Mouse (Mus musculus) olfactory bulb, adult 2 months (tissue): ENCODE results near the gene Pou2f2. TPM values are rescaled to one million over a fixed set of nuclear protein-coding genes. Genes with fewer than 3 reads are reported as not detected.
A peak's percentile ranks its signal among the peaks of the same experiment; 100 is the strongest.

Source experiments
- H3K27ac ChIP-seq: fragments of 200-500 bp; 2 replicates; pipeline ENCODE4 v1.5.1; 2012; ENCODE audit warnings: low read depth, low read length; ENCODE audit not compliant: insufficient read depth
- H3K4me1 ChIP-seq: fragments of 200-500 bp; 2 replicates; pipeline ENCODE4 v1.6.1; 2012; ENCODE audit warnings: low read length; ENCODE audit not compliant: control insufficient read depth, insufficient read depth
- H3K4me3 ChIP-seq: fragments of 200-500 bp; 2 replicates; pipeline ENCODE4 v1.5.1; 2012; ENCODE audit warnings: mild to moderate bottlenecking, low read depth, low read length, moderate library complexity; ENCODE audit not compliant: insufficient read depth
- CTCF ChIP-seq: fragments of 200-500 bp; IDR thresholded peaks from 2 replicates; pipeline ENCODE4 v1.5.1; 2012; ENCODE audit warnings: low read depth, mild to moderate bottlenecking, low read length, moderate library complexity; ENCODE audit not compliant: insufficient read depth
- POLR2A ChIP-seq: fragments of 200-500 bp; IDR thresholded peaks from 2 replicates; pipeline ENCODE4 v1.6.1; 2012; ENCODE audit warnings: mild to moderate bottlenecking, low read depth, low read length, moderate library complexity; ENCODE audit not compliant: insufficient read depth
- WGBS: fragments of 180-500 bp; shearing (Covaris S2); methylation state at CpG from one replicate; pipeline ENCODE4 v1.1.7; 2018; 5-methylcytosine and 5-hydroxymethylcytosine counted together
- polyA plus RNA-seq: library from polyadenylated mRNA; stranded (reverse); fragments of >200 nt; gene quantifications from 2 replicates; pipeline ENCODE4 v1.2.4, GENCODE M21; 2012; ENCODE audit warnings: low replicate concordance; ENCODE audit not compliant: missing spikeins, insufficient read depth, insufficient read length

The Pou2f2 gene
- polyA plus RNA-seq, 1 experiment = not detected

DNA sequence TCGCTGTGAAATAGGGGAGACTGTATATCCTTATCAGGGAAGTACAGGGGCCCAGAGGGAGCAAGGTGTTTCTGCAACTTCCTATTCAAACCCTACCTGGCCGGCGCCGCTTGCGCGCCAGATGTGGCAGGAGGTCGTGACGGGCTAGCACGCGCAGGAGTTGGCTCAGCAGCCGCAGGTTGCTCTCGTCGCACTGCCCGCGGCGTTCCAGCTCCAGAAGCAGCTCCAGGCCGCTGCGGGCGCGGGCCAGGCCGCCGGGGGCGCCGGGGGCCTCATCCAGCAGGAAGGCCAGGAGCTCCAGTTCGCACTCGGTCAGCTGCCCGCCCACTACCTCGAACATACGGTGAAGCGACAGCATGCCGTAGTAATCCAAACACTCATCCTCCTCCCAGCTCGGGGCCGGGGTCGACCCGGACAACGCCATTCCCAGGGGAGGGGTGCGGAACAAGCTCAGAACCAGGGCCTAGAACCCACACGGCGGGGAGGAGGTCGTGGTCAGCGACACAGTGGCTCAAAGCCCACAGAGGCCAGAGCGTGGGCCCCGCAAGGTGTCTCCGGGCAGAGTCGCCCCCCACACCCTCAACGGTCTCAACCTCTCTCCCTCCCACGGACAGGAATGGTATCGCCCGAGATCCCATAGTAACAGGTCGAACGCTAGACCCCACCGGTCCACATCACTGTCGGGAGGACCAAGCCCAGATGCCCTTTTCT is 39.3 kb upstream of the Pou2f2 start:
- H3K27ac ChIP-seq = peak overlapping the region; percentile 32; the same call in 1 of the 2 replicates
- H3K4me3 ChIP-seq = peak overlapping the region; percentile 56
- TF ChIP-seq CTCF (0 out of 2 replicates have a peak, but pooled peaks have one; percentile 16), POLR2A (no peak)
- 1% methylated on average over 53 of the region's 53 CpGs for WGBS
- H3K4me1 ChIP-seq = peaks cover 19% of the 10 kb centered on the region

DNA sequence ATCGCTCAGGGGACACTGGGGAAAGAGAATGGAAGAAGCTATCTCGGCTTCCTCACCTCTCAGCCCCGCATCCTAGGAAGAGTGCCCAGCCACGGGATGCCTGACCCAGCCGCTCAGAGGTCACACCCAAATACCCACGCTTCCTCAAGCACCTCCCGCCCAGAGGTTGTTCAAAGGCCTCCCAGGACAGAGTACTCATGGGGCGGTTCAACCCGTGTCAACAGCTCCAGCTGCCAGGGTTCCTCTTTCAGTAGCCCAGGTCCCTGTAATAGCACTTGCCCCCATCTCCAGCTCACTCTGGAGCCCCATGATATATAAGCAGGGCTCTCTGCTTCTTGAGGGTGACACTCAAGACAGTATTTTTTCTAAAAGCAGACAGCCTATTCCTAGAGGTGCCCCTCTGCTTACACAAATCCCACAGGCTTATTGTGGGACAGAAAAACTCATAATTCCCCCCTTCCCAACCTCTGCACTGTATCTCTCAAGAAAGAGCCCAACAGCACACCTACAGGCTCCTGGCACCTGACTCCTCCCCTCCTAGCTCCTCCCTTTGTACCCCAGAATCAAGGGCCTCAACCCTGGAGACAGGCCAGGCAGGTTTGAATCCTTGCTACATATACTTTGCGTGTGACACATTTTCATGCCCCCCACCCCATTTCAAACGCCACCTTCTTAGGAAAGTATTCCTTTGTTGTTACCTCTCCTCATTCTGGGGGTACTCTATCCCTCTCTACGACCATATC is 38.3 kb upstream of the Pou2f2 start:
- H3K4me1 ChIP-seq = peaks cover 17% of the 10 kb centered on the region
- H3K27ac ChIP-seq = no peak overlapping the region
- 74% methylated on average over 12 of the region's 12 CpGs for WGBS
- no peak for TF ChIP-seq POLR2A
- TF ChIP-seq CTCF = no peak
- no peak overlapping the region for H3K4me3 ChIP-seq

DNA sequence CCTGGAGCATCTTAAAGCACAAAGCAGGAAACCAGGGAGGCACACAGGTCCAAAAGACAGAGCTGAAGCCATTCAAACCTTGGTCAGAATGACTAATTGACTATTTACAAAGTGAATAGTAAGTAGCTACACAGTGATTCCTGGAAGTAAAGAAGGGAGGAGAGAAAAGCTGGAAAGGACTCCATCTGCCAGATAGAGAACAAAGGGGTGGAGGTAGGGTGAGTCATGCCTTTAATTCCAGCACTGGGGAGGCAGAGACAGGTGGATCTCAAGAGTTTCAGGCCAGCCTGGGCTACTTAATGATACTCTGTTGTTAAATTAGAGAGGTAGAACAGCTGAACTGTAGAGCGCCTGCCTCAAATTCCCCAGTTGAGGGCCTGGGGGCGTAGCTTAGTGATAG is 34.6 kb upstream of the Pou2f2 start:
- peaks cover 5% of the 10 kb centered on the region for H3K4me1 ChIP-seq
- WGBS = 83% methylated on average over 2 of the region's 2 CpGs
- H3K4me3 ChIP-seq = no peak overlapping the region
- H3K27ac ChIP-seq = no peak overlapping the region
- TF ChIP-seq POLR2A = no peak
- no peak for TF ChIP-seq CTCF

DNA sequence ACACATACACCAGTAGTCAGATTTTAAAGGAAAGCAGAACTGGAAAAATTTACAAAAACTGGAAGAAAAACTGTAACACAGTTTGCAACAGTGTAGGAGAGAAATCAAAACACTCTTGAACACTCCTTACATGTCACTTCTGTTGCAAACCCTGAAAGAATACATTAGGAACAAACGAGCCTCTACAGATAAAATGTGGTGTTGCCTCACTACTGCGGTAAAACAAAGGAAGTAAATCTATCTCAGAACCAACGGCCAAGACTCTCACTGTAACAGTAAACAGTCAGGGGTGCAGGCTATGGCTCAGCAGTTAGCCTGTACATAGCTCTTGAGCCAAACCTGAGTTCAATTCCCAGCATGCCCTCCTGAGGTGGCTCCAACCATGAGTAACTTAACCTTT is 33.6 kb upstream of the Pou2f2 start:
- H3K4me3 ChIP-seq = no peak overlapping the region
- H3K27ac ChIP-seq = no peak overlapping the region
- H3K4me1 ChIP-seq = peaks cover 5% of the 10 kb centered on the region
- no peak for TF ChIP-seq CTCF
- TF ChIP-seq POLR2A = no peak
- 52% methylated on average over 3 of the region's 3 CpGs for WGBS

DNA sequence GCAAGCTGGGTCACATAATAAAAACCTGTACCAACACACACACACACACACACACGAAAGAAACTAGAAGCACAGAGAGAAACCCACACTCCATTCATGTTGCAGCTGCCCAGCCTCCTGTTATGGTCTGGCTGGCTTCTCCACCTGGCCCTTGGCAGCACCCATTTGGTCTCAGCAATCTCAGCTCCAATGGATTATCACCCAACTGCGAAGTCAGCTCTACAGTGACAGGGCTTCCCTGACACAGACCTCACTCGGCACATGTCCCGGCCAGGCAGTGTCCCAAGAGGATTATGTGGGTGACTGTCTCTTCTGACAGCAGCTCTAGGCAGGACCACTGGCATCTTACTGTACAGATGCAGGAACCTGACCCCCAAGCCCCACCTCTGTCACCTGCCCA is 31.0 kb upstream of the Pou2f2 start:
- 82% methylated on average over 4 of the region's 4 CpGs for WGBS

DNA sequence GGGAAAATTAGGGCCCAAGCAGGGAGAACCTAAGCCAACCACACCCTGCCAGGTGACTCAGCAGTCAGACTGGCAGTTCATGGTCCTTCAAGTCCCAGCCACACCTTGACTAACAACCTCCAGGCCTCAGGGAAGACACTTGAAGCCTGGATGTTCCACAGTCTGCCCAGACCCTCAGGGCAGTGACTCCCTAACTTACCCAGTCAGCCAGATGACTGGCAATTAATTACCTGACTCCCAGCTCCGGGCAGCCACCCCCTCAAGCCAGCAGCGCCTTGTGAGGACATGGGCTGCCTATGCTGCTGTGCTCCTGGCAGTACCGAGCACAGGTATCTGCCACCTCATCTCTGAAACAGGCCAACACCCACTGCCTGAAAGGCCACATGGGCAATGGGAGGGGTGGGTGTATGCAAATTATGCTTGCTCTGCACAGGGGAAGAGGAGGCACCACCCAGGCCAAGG is 29.7 kb upstream of the Pou2f2 start:
- WGBS = 81% methylated on average over 3 of the region's 3 CpGs
- no peak for TF ChIP-seq CTCF
- TF ChIP-seq POLR2A = no peak
- Histone ChIP-seq H3K27ac (no peak overlapping the region), H3K4me3 (no peak overlapping the region), H3K4me1 (no peaks in the 10 kb centered on the region)

More for the DNA sequence above, 31.0 kb upstream of the Pou2f2 start:
- H3K4me3 ChIP-seq = no peak overlapping the region
- H3K4me1 ChIP-seq = no peaks in the 10 kb centered on the region
- TF ChIP-seq CTCF = no peak
- no peak for TF ChIP-seq POLR2A
- H3K27ac ChIP-seq = no peak overlapping the region

DNA sequence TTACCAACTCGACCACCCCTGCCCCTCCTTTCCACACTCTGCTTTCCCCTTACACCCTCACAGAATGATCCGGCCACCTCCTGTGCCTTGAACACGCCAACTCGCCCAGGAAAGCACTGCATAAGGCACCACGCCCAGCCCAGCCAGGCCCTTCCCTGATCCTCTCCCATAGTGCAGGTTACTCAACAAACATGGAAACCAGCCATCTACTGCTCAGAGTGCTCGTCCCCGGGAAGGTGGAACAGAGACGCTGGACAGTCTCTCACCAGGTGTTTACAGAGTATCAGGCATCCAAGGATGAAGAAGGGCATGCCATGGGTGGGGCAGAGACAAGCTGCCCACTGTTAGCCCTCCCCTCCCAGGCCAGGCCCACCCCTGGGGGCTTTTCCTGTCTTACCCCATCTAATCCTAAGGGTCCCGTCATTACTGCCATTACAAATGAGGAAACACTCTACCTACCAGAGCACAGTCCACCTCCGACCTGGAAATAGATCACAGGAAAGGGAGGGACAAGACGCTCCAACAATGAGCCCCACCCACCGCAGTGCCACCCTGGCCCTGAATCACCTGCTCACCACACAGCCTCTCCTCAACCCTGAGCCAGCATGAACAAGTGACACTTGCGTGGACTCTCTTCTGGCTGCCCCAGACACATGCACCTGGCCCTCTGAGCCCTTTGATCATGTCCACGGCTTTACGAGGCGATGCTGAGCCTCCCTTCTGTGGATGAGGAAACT is 26.7 kb upstream of the Pou2f2 start:
- Histone ChIP-seq H3K27ac (no peak overlapping the region), H3K4me3 (no peak overlapping the region), H3K4me1 (no peaks in the 10 kb centered on the region)
- WGBS = 89% methylated on average over 16 of the region's 16 CpGs
- TF ChIP-seq CTCF (no peak), POLR2A (no peak)

DNA sequence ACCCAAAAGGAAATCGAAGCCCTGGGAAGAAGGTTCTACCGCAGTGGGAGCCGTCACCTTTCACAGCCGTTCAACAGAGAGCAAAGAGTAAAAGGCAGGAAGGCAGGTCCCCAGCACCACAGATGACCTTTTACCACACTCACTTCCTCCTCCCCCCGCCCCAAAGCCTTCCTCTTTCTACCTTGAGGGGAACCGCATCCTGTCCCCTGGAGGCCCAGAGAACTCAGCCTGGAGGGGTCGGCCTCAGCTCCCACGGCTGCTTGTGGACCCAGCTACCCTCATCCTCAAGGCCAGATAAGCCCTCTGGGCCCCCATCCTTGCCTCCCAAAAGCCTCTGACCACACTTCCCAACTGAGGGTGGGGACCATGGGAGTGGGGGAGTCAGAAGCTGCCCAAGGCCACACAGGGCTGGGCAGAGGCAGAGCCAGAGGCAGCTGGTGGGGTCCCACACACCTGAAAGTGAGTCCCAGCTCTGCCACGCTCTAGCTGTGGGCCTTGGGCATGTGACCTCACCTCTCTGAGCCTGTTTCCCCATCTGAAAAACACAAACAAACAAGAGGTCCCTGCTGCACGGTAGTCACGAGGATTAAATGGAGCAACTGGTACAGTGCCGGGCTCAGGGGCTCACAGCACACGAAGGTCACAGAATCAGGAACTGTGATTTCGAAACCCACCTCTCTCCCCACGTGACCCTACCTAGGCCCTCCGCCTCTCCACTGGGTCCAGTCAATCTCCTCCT is 26.0 kb upstream of the Pou2f2 start:
- 86% methylated on average over 16 of the region's 16 CpGs for WGBS
- no peak for TF ChIP-seq CTCF
- no peak for TF ChIP-seq POLR2A
- no peaks in the 10 kb centered on the region for H3K4me1 ChIP-seq
- no peak overlapping the region for H3K4me3 ChIP-seq
- H3K27ac ChIP-seq = no peak overlapping the region
